Mouse (Mus musculus) ZHBTc4 (cell line): ENCODE measurements around the gene Rnf111.
A peak's percentile ranks its signal among the peaks of the same experiment; 100 is the strongest.
"Not testable (repeated sequence)": the region's sequence is repeated elsewhere in the genome, so short reads cannot be mapped to it uniquely, and the experiment has no call there.

Experiments used
- DNase-seq: peaks from one replicate; pipeline ENCODE4 v3.0.0-alpha.2; 2011; ENCODE audit warnings: low read depth, low spot score

Gene Rnf111

DNA sequence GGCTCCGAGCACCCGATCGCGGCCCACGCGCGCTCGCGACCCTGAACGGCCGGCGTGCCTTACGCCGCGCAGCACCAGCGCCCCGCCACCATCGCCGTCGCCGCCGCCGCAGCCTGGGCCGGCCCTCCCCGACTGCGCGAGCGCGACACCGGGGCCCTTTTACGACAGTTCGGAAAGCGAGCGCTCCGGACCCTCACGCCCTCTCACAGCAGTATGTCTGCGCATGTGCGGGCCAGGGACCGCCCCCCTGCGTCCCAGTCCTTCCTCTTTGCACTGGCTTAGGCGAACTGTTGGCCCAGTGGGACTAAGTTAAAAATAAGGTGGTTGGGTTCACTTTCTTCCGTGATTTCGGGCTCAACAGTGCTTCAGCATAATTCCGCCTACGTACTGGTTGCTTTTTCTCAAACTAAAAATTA is at the start of gene Rnf111:
Gene Rnf111 (minus strand): TSS at position 100 of the 416 bp plus-strand sequence.
- DNase-seq: peak; percentile 98

DNA sequence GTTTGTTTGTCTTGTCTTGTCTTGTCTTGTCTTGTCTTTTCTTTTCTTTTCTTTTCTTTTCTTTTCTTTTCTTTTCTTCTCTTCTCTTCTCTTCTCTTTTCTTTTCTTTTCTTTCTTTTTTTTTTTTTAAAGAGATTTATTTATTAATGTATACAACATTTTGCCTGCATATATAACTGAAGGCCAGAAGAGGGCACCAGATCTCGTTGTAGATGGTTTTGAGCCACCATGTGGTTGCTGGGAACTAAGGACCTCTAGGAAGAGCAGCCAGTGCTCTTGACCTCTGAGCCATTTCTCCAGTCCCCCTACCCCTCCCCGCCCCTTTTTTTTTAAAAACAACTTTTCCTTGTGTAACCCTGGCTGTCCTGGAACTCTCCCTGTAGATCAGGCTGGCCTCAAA is 48.7 kb upstream of the Rnf111 start:
- DNase-seq: peak; percentile 62

DNA sequence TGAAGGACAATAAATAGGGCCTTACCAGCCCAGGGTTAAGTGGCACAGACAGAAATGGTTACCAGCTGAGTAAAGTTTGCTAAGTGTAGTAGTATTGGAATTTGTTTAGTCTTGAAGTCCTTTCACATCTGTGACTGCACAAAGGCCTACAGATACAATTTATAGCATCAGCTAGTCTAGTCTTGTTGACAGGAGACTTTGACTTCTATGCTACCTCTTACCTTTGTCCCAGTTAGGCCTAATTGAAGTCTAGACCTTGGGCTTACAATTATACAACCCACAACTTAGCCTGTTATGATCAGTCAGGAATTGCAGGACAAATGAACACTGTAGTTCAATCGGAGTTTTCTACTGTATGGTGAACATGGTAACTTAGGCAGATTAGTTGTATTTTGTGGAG is 48.0 kb upstream of the Rnf111 start:
- DNase-seq: no peak

DNA sequence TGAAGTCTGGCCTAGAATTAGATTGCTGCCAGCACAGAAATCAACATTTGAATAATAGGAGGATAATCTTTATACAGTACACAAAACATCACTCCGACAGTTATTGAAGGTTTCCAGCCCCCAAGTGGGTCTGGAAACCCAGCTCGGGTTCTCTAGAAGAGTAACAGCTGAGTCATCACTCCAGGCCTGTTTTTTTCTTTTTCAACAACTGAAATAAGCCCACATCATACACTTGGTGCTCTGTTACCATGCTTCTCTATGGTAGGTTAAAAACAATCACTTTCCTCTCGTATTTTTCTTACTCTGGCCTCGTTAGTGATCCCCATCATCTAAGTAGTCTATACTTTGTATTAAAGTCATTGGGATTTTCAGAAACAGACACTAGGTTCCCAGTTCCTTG is 44.8 kb upstream of the Rnf111 start:
- no peak for DNase-seq

DNA sequence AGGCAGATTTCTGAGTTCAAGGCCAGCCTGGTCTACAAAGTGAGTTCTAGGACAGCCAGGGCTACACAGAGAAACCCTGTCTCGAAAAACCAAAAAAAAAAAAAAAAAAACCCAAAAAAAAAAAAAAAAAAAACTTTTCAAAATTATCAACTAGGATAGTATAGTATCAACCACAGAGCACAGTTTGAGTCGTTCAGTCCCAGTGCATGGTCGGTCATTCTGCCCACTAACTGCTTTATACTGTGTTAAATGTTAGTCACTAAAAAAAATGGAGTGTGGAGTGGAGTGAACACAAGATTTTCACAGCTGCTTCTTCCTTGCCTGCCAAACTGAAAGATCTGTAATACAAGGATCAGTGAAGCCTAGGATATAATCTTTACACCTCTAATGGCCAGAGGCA is 43.1 kb upstream of the Rnf111 start:
- not testable (repeated sequence) for DNase-seq

DNA sequence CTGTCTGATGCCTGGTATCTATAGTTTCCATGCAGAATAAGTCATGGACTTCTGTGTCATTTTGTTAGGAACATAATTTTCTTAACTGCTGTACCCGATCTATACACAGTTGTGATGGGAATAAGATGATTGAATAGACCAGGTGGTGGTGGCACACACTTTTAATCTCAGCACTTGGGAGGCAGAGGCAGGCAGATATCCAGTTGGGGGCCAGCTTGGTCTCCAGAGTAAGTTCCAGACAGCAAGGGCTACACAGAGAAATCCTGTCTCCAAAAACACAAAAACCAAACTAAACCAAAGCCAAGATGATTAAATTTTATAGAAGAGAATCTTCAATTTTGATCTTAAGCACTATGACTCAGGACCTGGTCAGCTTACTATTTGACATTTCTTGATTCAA is 41.3 kb upstream of the Rnf111 start:
- no peak for DNase-seq

DNA sequence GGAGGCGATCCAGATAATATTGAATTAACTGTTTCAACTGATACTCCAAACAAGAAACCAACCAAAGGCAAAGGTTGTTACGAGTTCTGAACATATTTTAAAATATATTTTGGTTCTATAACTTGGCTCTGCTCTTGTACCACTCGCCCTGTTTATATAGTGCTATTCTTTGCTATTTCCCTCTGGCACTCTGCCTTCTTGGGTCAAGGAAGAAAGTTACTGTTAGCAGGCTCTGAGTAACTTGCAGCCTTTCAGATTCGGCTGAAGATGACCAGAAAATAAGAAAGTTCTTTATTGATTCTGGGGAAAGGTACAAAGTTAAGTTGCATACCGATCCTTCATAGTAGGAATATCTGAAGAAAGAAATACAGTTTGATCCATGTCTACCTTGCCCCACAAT is 40.5 kb upstream of the Rnf111 start:
- no peak for DNase-seq

DNA sequence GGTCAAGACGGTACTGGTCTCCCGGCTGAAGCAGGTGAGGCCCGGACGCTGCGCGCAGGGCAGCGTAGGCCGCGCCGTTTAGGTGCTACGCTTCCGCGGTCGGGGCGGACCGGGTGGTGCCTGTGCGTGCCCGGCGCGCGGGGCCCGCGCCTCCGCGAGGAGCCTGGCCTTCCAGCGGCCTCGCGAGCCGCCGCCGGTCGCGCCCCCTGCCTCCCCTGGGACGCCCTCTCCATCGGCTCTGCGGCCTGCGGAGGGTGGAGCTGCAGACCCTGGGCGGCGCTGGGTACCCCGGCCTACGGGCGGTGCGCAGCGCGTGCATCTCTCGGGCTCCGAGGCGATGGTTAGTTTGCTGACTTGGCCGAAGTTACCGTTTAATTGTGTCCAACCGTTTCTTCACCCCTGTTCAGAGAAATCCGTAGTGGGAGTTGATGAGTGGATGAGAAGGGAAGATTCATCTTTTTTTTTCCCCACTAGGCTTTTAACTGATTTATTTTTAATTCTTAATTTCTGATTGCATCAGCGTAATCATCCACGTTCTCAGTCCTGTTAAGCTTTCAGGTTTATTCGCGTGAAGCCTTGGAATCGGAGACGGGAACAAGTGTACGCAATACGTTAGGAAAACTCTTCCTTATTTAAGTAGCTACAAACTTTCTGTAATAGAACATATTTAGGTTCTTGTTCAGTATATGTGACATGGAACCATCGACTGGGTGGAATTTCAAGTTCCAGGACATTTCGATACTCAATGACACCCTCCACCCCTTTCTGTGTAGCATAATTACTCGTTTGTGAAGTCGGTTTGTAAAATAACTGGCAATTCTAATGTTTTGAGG is 39.7 kb upstream of the Rnf111 start:
- DNase-seq: peak; percentile 75

DNA sequence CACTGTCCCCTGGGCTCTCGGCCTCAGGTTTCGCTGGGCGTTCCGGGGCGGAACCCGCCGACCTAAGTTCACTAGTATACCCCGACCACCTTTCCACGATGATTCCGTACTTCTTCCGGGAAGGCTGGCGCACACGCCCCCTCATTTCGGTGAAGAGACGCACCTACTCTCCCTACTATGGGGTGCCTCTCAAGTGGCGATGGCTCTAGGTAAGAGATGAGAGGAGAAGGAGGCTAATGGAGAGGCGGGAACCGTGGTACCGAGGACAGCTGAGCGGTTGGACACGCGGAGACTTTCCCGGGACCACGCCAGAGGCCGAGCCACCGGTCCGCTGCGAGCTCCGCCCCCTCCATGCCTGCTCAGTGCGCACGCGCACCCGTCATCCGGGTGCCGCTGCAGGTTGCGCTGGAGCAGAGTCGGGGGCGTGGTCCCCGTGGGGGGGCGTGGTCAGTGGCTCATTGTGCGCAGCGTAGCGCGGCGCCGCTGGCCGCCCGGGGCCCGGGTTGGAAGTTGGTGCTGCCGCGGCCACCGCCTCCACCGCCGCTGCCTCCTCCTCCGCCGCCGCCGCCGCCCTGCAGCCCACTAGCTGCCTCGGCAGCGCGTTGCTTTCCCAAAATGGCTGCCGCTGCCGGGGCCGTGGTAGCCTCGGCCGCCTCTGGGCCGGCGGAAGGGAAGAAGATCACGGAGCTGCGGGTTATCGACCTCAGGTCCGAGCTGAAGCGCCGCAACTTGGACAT is 38.9 kb upstream of the Rnf111 start, which contains the start of gene Sltm:
Gene Sltm (plus strand): TSS at position 450 of the 737 bp plus-strand sequence.
- DNase-seq: peak; percentile 98

DNA sequence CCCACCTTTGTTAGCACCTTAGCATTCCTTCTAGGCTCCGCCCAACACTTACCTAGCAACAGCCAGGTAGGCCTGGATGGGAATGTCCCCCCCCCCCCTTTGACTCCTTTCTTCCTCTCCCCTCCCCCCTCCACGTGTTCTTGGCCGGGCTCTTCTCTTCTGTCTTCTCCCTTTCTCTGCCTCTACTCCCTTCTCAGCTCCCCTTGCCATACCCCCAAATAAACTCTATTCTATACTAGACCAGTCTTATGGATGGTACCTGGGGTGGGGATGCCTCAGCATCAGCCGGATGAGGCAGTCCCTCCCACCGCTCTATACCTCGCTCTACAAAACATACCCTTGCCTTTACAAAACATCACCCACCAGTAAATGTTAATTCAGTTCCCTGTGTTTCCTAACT is 38.1 kb upstream of the Rnf111 start:
- DNase-seq: peak; percentile 14

DNA sequence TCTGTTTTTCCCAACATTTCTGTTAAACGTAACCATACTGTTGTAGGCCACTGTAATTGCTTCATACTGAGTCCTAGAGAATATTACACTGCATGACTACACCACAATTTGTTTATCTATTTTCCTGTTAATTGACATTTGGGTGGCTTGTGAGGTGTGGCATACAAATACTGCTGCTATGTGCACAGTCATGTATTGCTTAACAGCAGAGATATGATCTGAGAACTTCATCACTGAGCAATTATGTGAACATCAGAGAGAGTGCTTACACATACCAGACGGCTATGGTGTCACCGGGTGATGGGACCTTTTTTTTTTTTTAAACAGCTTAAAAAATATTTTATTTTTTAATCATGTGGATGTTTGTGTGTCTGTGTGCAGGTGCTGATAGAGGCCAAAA is 29.8 kb upstream of the Rnf111 start:
- DNase-seq: no peak

DNA sequence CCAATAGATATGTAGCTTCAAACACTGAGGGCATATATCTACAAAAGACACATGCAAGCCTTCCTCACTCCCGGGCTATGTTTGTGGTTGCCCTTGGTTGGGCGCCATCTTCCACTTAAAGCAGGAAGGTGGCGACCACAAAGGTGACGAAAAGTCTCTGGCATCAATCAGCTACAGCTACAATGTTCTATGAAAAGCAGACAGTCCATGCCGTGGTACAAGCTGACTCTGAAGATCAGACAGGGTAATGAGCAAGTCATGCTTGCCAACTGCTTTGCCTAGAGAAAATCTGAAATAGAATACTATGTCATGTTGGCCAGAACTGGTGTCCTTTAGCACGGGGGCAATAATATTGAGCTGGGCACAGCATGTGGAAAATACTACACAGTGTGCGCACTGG is 20.8 kb upstream of the Rnf111 start:
- DNase-seq: no peak

DNA sequence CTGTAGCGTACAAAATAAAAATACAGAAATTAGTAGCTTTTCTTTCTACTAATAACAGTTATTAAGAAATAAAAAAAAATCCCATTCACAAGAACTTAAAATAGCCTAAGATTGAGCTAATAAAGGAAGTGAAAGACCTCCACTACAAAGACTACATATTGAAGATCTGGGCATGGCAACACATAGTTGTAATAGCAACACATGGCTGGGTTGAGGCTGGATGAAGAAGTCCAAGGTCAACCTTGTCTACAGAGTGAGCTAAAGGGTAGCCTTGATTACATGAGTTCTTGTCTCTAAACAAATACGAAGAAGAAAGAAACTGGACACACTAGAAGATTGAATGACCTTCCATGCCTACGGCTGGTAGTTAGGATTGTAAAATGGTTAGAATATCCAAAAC is 20.3 kb upstream of the Rnf111 start:
- DNase-seq: no peak

DNA sequence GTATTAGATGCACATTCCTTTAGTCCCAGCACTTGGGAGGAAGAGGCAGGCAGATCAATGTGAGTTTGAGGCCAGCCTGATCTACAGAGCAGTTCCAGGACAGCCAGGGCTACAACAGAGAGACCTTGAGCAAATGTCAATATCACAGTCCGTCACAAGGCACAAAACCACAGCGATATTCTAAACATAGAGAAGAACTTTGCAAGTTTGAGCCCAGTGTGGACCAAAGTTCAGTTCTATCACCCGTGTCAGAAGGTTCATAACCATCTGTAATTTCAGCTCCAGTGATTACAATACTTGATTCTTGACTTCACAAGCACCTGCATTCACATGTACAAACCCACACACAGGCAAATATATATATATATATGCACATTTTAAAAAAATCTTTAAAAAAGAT is 17.1 kb upstream of the Rnf111 start:
- DNase-seq: no peak

DNA sequence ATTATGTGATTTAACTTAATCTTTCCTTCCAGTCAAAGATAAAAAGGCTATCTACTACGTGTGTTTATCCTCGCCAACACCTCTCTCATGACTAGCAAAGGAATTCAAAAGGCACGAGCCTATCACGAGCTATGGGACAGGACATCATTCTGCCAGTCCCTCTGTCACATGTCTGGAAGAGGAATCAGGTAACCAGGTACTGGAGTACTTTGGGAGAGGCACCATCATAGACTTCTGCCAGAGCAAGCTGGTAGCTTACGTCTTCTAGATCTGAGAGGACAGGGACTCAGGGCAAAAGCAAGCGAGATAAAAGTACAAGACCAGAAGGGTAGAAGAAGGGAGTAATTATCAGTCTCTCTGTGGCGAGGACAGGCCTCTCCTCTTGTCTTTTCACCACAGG is 8.2 kb upstream of the Rnf111 start:
- no peak for DNase-seq

DNA sequence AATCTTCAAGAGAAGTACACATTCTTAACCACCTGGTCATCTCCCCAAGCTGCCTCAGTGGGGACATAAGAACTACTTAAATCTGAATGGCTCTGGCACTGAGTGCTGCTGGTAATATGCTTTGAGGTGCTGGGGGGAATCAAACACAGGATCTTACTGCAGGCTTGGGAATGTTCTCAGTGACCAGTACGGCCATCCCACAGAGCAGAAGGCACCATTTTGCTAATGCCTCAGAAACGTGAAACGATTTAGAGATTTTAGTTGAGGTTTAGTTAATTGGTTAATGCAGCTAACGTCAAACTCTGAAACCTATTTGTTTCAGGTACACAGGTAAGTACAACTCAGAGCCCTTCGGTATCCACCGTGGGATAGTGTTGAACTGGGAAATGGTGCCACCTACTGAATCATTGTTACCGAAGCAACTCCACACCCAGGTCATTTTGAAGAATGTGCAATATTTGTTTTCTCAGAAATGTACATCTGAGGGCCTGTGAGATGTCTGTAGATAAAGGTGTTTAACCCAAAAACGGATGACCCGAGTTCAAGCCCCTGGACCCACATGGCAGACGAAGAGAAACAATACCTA is 7.6 kb upstream of the Rnf111 start:
- peak; percentile 17 for DNase-seq

DNA sequence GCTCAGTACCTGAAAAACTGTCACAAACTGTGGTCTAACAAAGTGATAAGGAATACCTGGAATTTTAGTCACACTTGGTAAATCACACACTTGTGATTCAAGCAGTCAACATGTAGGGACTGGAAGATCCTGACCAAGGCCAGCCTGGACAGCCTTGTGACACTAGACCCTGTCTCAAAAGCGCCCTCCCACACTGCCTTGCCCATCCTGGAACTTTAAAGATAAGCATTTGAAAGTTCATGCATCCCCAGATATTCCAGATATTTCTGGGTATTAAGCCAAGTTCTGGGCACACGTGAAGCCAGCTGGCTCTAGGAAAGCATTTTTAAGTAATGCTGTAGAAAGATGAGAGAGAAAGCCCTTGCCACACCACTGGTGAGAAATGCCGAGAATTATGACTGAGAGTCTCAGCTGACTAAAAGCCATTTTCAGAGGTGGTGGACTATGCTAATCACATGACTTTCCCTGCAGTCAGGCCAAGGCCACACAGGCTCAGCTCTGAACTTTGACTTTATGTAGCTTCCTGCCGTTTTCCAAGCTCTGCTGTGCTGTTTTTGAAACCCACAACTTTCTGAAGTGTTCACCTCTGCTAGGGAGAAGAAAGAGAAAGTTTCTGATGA is 6.5 kb upstream of the Rnf111 start:
- no peak for DNase-seq

DNA sequence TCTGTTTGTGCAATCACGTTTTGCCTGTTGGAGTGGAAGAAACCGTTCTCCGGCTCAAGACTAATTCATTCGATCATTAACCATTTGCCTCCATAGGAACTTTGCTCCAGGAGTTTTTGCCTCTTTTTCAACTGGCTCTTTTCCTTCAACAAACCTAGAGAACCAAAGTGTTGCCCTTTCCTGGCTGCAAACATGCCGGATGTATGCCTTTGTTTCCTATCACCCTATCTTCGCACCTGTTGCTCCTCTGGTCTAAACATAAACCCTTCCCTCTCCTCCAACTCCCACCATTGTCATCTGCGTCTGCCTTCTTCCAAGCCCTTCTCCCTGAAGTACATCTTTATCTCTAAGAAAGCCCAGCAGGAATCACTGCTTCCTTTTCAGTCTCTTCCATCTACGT is 3.3 kb upstream of the Rnf111 start:
- DNase-seq: no peak

DNA sequence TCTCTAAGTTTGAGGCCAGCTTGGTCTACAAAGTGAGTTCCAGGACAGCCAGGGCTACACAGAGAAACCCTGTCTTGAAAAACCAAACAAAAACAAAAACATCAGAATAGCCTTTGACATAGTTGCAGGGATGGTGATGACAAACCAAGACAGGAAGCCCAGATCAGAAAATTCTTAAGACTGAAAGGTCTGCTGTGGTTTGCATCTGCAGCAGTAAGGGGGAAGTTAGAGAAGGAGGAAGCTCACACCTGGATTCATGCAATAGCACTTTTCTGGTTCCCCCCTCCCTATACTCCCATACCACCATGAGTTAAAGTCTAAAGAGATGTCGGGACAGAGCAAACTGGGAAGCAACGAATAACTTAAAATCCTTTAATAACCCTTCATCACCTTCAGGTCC is 2.7 kb upstream of the Rnf111 start:
- no peak for DNase-seq

DNA sequence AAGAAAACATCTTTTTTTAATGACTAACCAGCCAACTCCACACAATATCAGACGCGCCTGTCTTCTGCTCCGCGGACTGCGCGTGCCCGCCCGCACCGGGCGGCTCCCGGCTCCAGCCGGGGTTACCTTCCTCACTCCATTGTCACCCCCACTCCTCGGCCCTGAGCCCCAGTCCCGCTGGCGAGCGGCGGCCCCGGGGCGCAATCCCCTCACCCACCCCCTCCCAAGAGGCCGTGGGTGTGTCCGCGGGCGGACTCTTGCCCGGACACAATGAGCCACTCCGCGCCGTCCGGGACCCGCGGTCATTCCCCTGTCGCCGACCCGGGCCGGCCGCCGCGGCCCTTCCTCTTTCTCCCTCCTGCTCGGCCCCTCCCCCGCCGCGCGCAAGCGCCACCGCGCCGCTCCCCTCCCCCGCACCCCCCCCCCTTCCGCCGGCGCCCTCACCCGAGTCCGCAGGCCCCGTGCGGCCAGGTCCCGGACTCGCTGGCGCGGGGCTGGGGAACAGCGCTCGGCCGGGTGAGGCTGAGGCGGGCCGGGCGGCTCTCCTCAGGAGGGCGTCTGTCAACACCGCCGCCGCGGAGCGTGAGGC is 416 bp downstream of the Rnf111 start:
- DNase-seq: peak; percentile 61

DNA sequence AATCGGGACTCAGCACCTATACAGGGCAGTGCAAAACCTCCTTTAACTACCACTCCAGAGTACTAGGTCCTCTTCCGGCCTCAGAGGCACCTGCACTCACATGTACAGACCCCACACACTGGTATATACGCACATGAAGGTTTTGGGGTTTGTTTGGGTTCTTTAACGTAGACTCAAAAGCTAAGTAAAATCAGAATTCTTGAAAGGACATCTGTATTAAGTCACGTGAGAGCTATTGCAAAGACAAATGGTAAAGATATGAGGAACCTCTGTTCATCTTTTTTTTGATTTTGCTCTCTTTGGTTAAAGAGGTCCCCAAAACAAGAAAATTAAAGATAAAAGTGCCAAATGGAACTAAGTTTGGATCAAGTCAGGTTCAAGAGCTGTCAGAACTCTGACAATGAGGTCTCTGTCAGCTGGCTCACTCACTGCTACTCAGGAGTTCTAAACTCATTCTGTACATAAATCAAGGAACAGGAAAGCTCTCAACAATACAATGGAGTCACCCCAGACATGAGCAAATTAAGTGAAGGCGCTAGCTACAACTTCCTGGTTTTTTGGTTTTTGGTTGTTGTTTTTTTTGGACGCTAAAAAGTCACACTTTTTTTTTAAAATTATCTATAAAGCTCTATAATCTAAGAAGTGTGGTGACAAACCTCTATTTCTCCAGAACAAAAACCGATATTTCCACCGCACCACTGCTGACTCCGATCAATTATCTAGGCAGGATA is 1.1 kb downstream of the Rnf111 start:
- no peak for DNase-seq
